Mouse (Mus musculus) neutrophil, adult 5-6 weeks (primary cell): ENCODE measurements around the gene Raf1. TPM values are rescaled to one million over a fixed set of nuclear protein-coding genes. Genes with fewer than 3 reads are reported as not detected.
A peak's percentile ranks its signal among the peaks of the same experiment; 100 is the strongest.

Source experiments
- ATAC-seq: fragments of 151-379, 151-347 bp; 2 replicates; pipeline ENCODE4 v1.8.0; 2017; ENCODE audit warnings: mild to moderate bottlenecking, moderate TSS enrichment; ENCODE audit not compliant: insufficient number of reproducible peaks, poor library complexity, low FRiP score, severe bottlenecking; ENCODE audit errors: extremely low read depth
- total RNA-seq: library from RNA; stranded (forward); fragments of 200-1000 nt; gene quantifications from 2 replicates; pipeline ENCODE4 v1.2.3, GENCODE M21; 2017

Raf1 gene
- 278 and 293 TPM in 2 replicates for total RNA-seq

- ATAC-seq, result peak; percentile 86
Observed at GRCm38 (mm10) chr6:115676452-115677128, at the start of gene Raf1. Gene Raf1 (minus strand): TSS chr6:115676635.

GRCm38 (mm10) chr6:115722246-115722645 is 45.8 kb upstream of the Raf1 start:
- no peak for ATAC-seq

GRCm38 (mm10) chr6:115717715-115718558 is 41.5 kb upstream of the Raf1 start:
- ATAC-seq, result peak; percentile 80

GRCm38 (mm10) chr6:115717101-115717652 is 40.7 kb upstream of the Raf1 start:
- ATAC-seq, result peak; percentile 30; the same call in 1 of the 2 replicates

GRCm38 (mm10) chr6:115711261-115711660 is 34.8 kb upstream of the Raf1 start:
- no peak for ATAC-seq

- no peak for ATAC-seq
Observed at GRCm38 (mm10) chr6:115702901-115703300, 26.5 kb upstream of the Raf1 start.

- ATAC-seq, result no peak
Observed at GRCm38 (mm10) chr6:115701302-115701701, 24.9 kb upstream of the Raf1 start.

GRCm38 (mm10) chr6:115700778-115701177 is 24.3 kb upstream of the Raf1 start:
- no peak for ATAC-seq

GRCm38 (mm10) chr6:115698699-115699098 is 22.3 kb upstream of the Raf1 start:
- peak; percentile 63; the same call in 1 of the 2 replicates for ATAC-seq

GRCm38 (mm10) chr6:115697739-115698558 is 21.5 kb upstream of the Raf1 start:
- no peak for ATAC-seq

- ATAC-seq, result no peak
Observed at GRCm38 (mm10) chr6:115696707-115697215, 20.3 kb upstream of the Raf1 start.

- ATAC-seq, result no peak
Observed at GRCm38 (mm10) chr6:115695124-115695523, 18.7 kb upstream of the Raf1 start.

- ATAC-seq, result no peak
Observed at GRCm38 (mm10) chr6:115694441-115694842, 18.0 kb upstream of the Raf1 start.

GRCm38 (mm10) chr6:115692963-115693730 is 16.7 kb upstream of the Raf1 start:
- 0 out of 2 replicates have a peak, but pooled peaks have one; percentile 56 for ATAC-seq

GRCm38 (mm10) chr6:115692163-115692950 is 15.9 kb upstream of the Raf1 start:
- no peak for ATAC-seq

GRCm38 (mm10) chr6:115690105-115690504 is 13.7 kb upstream of the Raf1 start:
- ATAC-seq, result no peak

GRCm38 (mm10) chr6:115688589-115688988 is 12.2 kb upstream of the Raf1 start:
- ATAC-seq, result no peak
